Comparison of ENCODE assay signal across 9 mouse cellular contexts in genomic region chr13:59073635-59074256, GRCm38 (mm10).
A peak's percentile ranks its signal among the peaks of the same experiment; 100 is the strongest.
DNase-seq lines count a peak whose midpoint lies in the region; ATAC-seq and TF ChIP-seq lines count a peak whose summit lies in the region.
"Had no signal": no experiment of that assay in that cellular context is flagged by ENCODE, and none has a peak within 500 bp of the region (broad histone marks: within the 10 kb centered on the region; RNA-seq: fewer than 3 reads in every experiment).

No protein-coding gene starts in this region.

- H3K9me3 ChIP-seq in ES-Bruce4 (replicated peaks; ENCODE audit: control insufficient read depth, insufficient read depth, low read length, poor library complexity, severe bottlenecking), result no peaks in the 10 kb centered on the region
- no peaks in the 10 kb centered on the region for H3K9me3 ChIP-seq in forebrain, postnatal 0 days (ENCODE audit: low read length)
- no peaks in the 10 kb centered on the region for H3K9me3 ChIP-seq in liver, embryonic 14.5 days (ENCODE audit: control insufficient read depth, low read length)
- H3K9me3 ChIP-seq in neural tube, embryonic 14.5 days (ENCODE audit: control insufficient read depth, low read length), result no peaks in the 10 kb centered on the region

- no peak overlapping the region for H3K9ac ChIP-seq in ES-Bruce4 (ENCODE audit: low read depth, poor library complexity, severe bottlenecking)
- H3K9ac ChIP-seq in forebrain, postnatal 0 days, result no peak overlapping the region
- H3K9ac ChIP-seq in liver, embryonic 14.5 days (replicated peaks), result no peak overlapping the region
- no peak overlapping the region for H3K9ac ChIP-seq in neural tube, embryonic 14.5 days (replicated peaks; ENCODE audit: low read depth, low read length)

- intact Hi-C loops in heart, postnatal 14 days (cut with DNase I), result loop anchor here (1.0 to 5.0 kb wide), 3 partner anchors 267 to 437 kb away; partner anchors contain the start of gene Ntrk2

- 20% methylated on average over 26 of the region's 26 CpGs for WGBS in forebrain, postnatal 0 days
- WGBS in large intestine, adult 2 months, result 33% methylated on average over 26 of the region's 26 CpGs
- 23% methylated on average over 26 of the region's 26 CpGs for WGBS in liver, embryonic 14.5 days (ENCODE audit: insufficient replicate concordance)
- 19% methylated on average over 26 of the region's 26 CpGs for WGBS in neural tube, embryonic 14.5 days

- H3K4me3 ChIP-seq in ES-Bruce4 (ENCODE audit: low read depth, low read length), result no peak overlapping the region
- no peak overlapping the region for H3K4me3 ChIP-seq in forebrain, postnatal 0 days (ENCODE audit: low read depth, low read length)
- H3K4me3 ChIP-seq in liver, embryonic 14.5 days (ENCODE audit: insufficient read depth in 1 of 2, low read depth in 2 of 2, low read length in 2 of 2), result no peak overlapping the region
- H3K4me3 ChIP-seq in neural tube, embryonic 14.5 days (ENCODE audit: low read depth, low read length), result no peak overlapping the region

- ATAC-seq in forebrain, postnatal 0 days, result peak; percentile 95
- no peak for ATAC-seq in liver, embryonic 14.5 days (ENCODE audit: insufficient read depth)
- peak; percentile 94 for ATAC-seq in neural tube, embryonic 14.5 days (ENCODE audit: low read depth)

- H3K4me1 ChIP-seq in ES-Bruce4 (ENCODE audit: control insufficient read depth, insufficient read depth, low read length), result peaks cover 2% of the 10 kb centered on the region
- peaks cover 6% of the 10 kb centered on the region; the same call in 1 of the 2 replicates for H3K4me1 ChIP-seq in forebrain, postnatal 0 days (ENCODE audit: insufficient read depth)
- H3K4me1 ChIP-seq in liver, embryonic 14.5 days (replicated peaks; ENCODE audit: control insufficient read depth in 2 of 2, insufficient read depth in 2 of 2, low read length in 1 of 2), result no peaks in the 10 kb centered on the region
- H3K4me1 ChIP-seq in neural tube, embryonic 14.5 days (ENCODE audit: control insufficient read depth, insufficient read depth, low read length), result no peaks in the 10 kb centered on the region

- no peak for TF ChIP-seq EP300 in ES-Bruce4 (IDR thresholded peaks at IDR 0.05; ENCODE audit: insufficient read depth, low read depth, low read length)
- TF ChIP-seq EP300 in liver, embryonic 14.5 days (IDR thresholded peaks at IDR 0.05; ENCODE audit: low read depth), result no peak

- H3K27me3 ChIP-seq in ES-Bruce4 (ENCODE audit: control insufficient read depth, insufficient read depth, low read length, poor library complexity, severe bottlenecking), result no peaks in the 10 kb centered on the region
- no peaks in the 10 kb centered on the region for H3K27me3 ChIP-seq in forebrain, postnatal 0 days (ENCODE audit: insufficient read depth, low read length)
- no peaks in the 10 kb centered on the region for H3K27me3 ChIP-seq in liver, embryonic 14.5 days (ENCODE audit: control insufficient read depth, insufficient read depth, low read length)
- H3K27me3 ChIP-seq in neural tube, embryonic 14.5 days (ENCODE audit: control insufficient read depth, insufficient read depth, low read length), result no peaks in the 10 kb centered on the region

- peak; percentile 78 for DNase-seq in cerebellum, adult 18-20 months
- peak; percentile 90 for DNase-seq in forebrain, postnatal 0 days
- peak; percentile 78 to 83 for DNase-seq in heart, postnatal 14 days
- peak; percentile 22 for DNase-seq in large intestine, adult 2 months (ENCODE audit: low read depth, low spot score)
- DNase-seq in liver, embryonic 14.5 days (ENCODE audit: low read depth in 3 of 3, low spot score in 3 of 3), result peak in 2 of 3 experiments; percentile 1 to 9
- DNase-seq in thymus, postnatal 0 days (ENCODE audit: low spot score), result peak; percentile 45

- no peaks in the 10 kb centered on the region for H3K36me3 ChIP-seq in ES-Bruce4 (ENCODE audit: control insufficient read depth, insufficient read depth, low read length, poor library complexity, severe bottlenecking)
- H3K36me3 ChIP-seq in forebrain, postnatal 0 days (ENCODE audit: insufficient read depth), result no peaks in the 10 kb centered on the region
- H3K36me3 ChIP-seq in liver, embryonic 14.5 days (replicated peaks; ENCODE audit: control insufficient read depth, insufficient read depth, low read depth), result no peaks in the 10 kb centered on the region
- no peaks in the 10 kb centered on the region for H3K36me3 ChIP-seq in neural tube, embryonic 14.5 days (ENCODE audit: control insufficient read depth, insufficient read depth, low read length)
- H3K36me3 ChIP-seq: G1E had no signal

- TF ChIP-seq POLR2A in ES-Bruce4 (IDR thresholded peaks at IDR 0.05; ENCODE audit: insufficient read depth, low read length), result no peak

- TF ChIP-seq CTCF in ES-Bruce4 (IDR thresholded peaks at IDR 0.05; ENCODE audit: low read depth, low read length), result peak; percentile 70
- TF ChIP-seq CTCF in forebrain, postnatal 0 days (IDR thresholded peaks at IDR 0.05; ENCODE audit: low read depth), result peak; percentile 94
- peak; percentile 80 for TF ChIP-seq CTCF in liver, embryonic 14.5 days (IDR thresholded peaks at IDR 0.05; ENCODE audit: low read depth)

- H3K27ac ChIP-seq in ES-Bruce4 (ENCODE audit: insufficient read depth, low read length), result no peak overlapping the region
- H3K27ac ChIP-seq in forebrain, postnatal 0 days (ENCODE audit: low read depth, low read length), result peak overlapping the region; percentile 57
- no peak overlapping the region for H3K27ac ChIP-seq in liver, embryonic 14.5 days
- no peak overlapping the region for H3K27ac ChIP-seq in neural tube, embryonic 14.5 days (ENCODE audit: low read depth, low read length)

- H3K4me2 ChIP-seq in forebrain, postnatal 0 days (ENCODE audit: low read depth), result 0 out of 2 replicates have a peak overlapping the region, but pooled peaks have one; percentile 14
- H3K4me2 ChIP-seq in liver, embryonic 14.5 days (ENCODE audit: low read depth), result no peak overlapping the region
- H3K4me2 ChIP-seq in neural tube, embryonic 14.5 days (ENCODE audit: low read depth, low read length), result no peak overlapping the region

Comparison
In these comparisons a context has a peak if more than half of its experiments do, and no peak if none do; other contexts are left out.
1. DNase-seq: peak in every context shown above with its lines; median percentile 90 in forebrain, postnatal 0 days; 80 in heart, postnatal 14 days; 78 in cerebellum, adult 18-20 months; 45 in thymus, postnatal 0 days; 22 in large intestine, adult 2 months; 5 in liver, embryonic 14.5 days.